Mouse (Mus musculus): ENCODE measurements around the gene Akr1c14. TPM values are rescaled to one million over a fixed set of nuclear protein-coding genes. Genes with fewer than 3 reads are reported as not detected.
"Not testable (repeated sequence)": the region's sequence is repeated elsewhere in the genome, so short reads cannot be mapped to it uniquely, and the experiment has no call there.

The Akr1c14 gene
- 1 to 10 TPM in 1 of 2 experiments, under 1 TPM in 1; 0.94 to 1.8 TPM for total RNA-seq (2021)

GRCm38 (mm10) chr13:4048719-4049118, at the start of gene Akr1c14:
Gene Akr1c14 (plus strand): TSS chr13:4049011.
- no peak for DNase-seq (ENCODE audit: low spot score in 2 of 2)
- intact Hi-C loops (cut with DNase I) = no loop called here

GRCm38 (mm10) chr13:4001687-4002086, 47.1 kb upstream of the Akr1c14 start:
- peak; percentile 75 to 77 for DNase-seq (ENCODE audit: low spot score in 2 of 2)
- intact Hi-C loops (cut with DNase I) = loop anchor here (1.0 to 5.0 kb wide), 3 partner anchors 64 to 336 kb away; no protein-coding TSS in a partner anchor

- intact Hi-C loops (cut with DNase I) = loop anchor here (5.0 kb wide), 2 partner anchors 272 to 597 kb away; partner anchors contain the start of gene Akr1e1
- no peak for DNase-seq (ENCODE audit: low spot score in 2 of 2)
Measured at GRCm38 (mm10) chr13:4010784-4011183, 38.0 kb upstream of the Akr1c14 start.

- intact Hi-C loops (cut with DNase I) = loop anchor here (5.0 kb wide), 2 partner anchors 268 to 593 kb away; partner anchors contain the start of gene Akr1e1
- DNase-seq (ENCODE audit: low spot score in 2 of 2) = no peak
Measured at GRCm38 (mm10) chr13:4013811-4014210, 35.0 kb upstream of the Akr1c14 start.

GRCm38 (mm10) chr13:4029897-4030296, 18.9 kb upstream of the Akr1c14 start:
- intact Hi-C loops (cut with DNase I) = no loop called here
- DNase-seq (ENCODE audit: low spot score in 2 of 2) = no peak

GRCm38 (mm10) chr13:4032512-4032911, 16.3 kb upstream of the Akr1c14 start:
- intact Hi-C loops (cut with DNase I) = no loop called here
- no peak for DNase-seq (ENCODE audit: low spot score in 2 of 2)

GRCm38 (mm10) chr13:4035052-4035451, 13.8 kb upstream of the Akr1c14 start:
- DNase-seq (ENCODE audit: low spot score in 2 of 2) = no peak
- intact Hi-C loops (cut with DNase I) = no loop called here

GRCm38 (mm10) chr13:4046113-4046512, 2.7 kb upstream of the Akr1c14 start:
- intact Hi-C loops (cut with DNase I) = no loop called here

GRCm38 (mm10) chr13:4046841-4047240, 2.0 kb upstream of the Akr1c14 start:
- no peak for DNase-seq (ENCODE audit: low spot score in 2 of 2)
- intact Hi-C loops (cut with DNase I) = no loop called here

More at GRCm38 (mm10) chr13:4046113-4046512, 2.7 kb upstream of the Akr1c14 start:
- DNase-seq (ENCODE audit: low spot score in 2 of 2) = no peak

- no peak for DNase-seq (ENCODE audit: low spot score in 2 of 2)
- intact Hi-C loops (cut with DNase I) = no loop called here
Measured at GRCm38 (mm10) chr13:4048226-4048625, 585 bp upstream of the Akr1c14 start.

- intact Hi-C loops (cut with DNase I) = no loop called here
- DNase-seq (ENCODE audit: low spot score in 2 of 2) = no peak
Measured at GRCm38 (mm10) chr13:4049655-4050054, 844 bp downstream of the Akr1c14 start.

- DNase-seq (ENCODE audit: low spot score in 2 of 2) = no peak
- intact Hi-C loops (cut with DNase I) = no loop called here
Measured at GRCm38 (mm10) chr13:4055450-4055849, 6.6 kb downstream of the Akr1c14 start.

GRCm38 (mm10) chr13:4056211-4056610, 7.4 kb downstream of the Akr1c14 start:
- no peak for DNase-seq (ENCODE audit: low spot score in 2 of 2)
- intact Hi-C loops (cut with DNase I) = no loop called here

GRCm38 (mm10) chr13:4058239-4058638, 9.4 kb downstream of the Akr1c14 start:
- DNase-seq (ENCODE audit: low spot score in 2 of 2); intact Hi-C loops (cut with DNase I): not testable (repeated sequence)

GRCm38 (mm10) chr13:4059363-4059762, 10.6 kb downstream of the Akr1c14 start:
- intact Hi-C loops (cut with DNase I) = no loop called here
- no peak for DNase-seq (ENCODE audit: low spot score in 2 of 2)

GRCm38 (mm10) chr13:4060214-4060730, 11.5 kb downstream of the Akr1c14 start:
- DNase-seq (ENCODE audit: low spot score in 2 of 2) = no peak
- intact Hi-C loops (cut with DNase I) = no loop called here

GRCm38 (mm10) chr13:4076517-4077435, 28.0 kb downstream of the Akr1c14 start:
- no peak for DNase-seq (ENCODE audit: low spot score in 2 of 2)
- intact Hi-C loops (cut with DNase I) = no loop called here

- DNase-seq (ENCODE audit: low spot score in 2 of 2) = no peak
- intact Hi-C loops (cut with DNase I) = no loop called here
Measured at GRCm38 (mm10) chr13:4079876-4080275, 31.1 kb downstream of the Akr1c14 start.

GRCm38 (mm10) chr13:4101691-4102090, 52.9 kb downstream of the Akr1c14 start:
- intact Hi-C loops (cut with DNase I) = no loop called here
- DNase-seq (ENCODE audit: low spot score in 2 of 2) = no peak

- intact Hi-C loops (cut with DNase I) = no loop called here
- no peak for DNase-seq (ENCODE audit: low spot score in 2 of 2)
Measured at GRCm38 (mm10) chr13:4102721-4103120, 53.9 kb downstream of the Akr1c14 start.

All from left cerebral cortex, postnatal 25 days (tissue).